20 mouse cellular contexts compared by ENCODE assay signal in genomic region chr2:106517224-106517623, GRCm38 (mm10).
DNase-seq lines count a peak whose midpoint lies in the region; ATAC-seq lines count a peak whose summit lies in the region.
"Had no signal": no experiment of that assay in that cellular context is flagged by ENCODE, and none has a peak within 500 bp of the region (broad histone marks: within the 10 kb centered on the region; RNA-seq: fewer than 3 reads in every experiment).

No protein-coding gene starts in this region.

- no peak overlapping the region for H3K4me3 ChIP-seq in forebrain, embryonic 14.5 days (ENCODE audit: low read depth, low read length)
- H3K4me3 ChIP-seq: embryonic facial prominence, embryonic 13.5 days; forebrain, embryonic 10.5 days; gastrocnemius, adult 2 months; heart, adult 2 months; hindbrain, embryonic 12.5 days; kidney, embryonic 15.5 days; midbrain, embryonic 13.5 days; myocyte; stomach, embryonic 15.5 days had no signal

- no peak for ATAC-seq in forebrain, embryonic 14.5 days
- ATAC-seq: midbrain, embryonic 13.5 days; Patski had no signal

- H3K27me3 ChIP-seq in forebrain, embryonic 14.5 days (replicated peaks; ENCODE audit: control insufficient read depth, insufficient read depth, low read length) = no peaks in the 10 kb centered on the region
- H3K27me3 ChIP-seq: embryonic facial prominence, embryonic 13.5 days; hindbrain, embryonic 12.5 days; midbrain, embryonic 13.5 days; Patski; stomach, embryonic 15.5 days had no signal

- H3K36me3 ChIP-seq in forebrain, embryonic 14.5 days (ENCODE audit: control insufficient read depth, insufficient read depth, low read length) = no peaks in the 10 kb centered on the region
- H3K36me3 ChIP-seq: embryonic facial prominence, embryonic 13.5 days; forebrain, embryonic 10.5 days; hindbrain, embryonic 12.5 days; kidney, embryonic 15.5 days; midbrain, embryonic 13.5 days; stomach, embryonic 15.5 days had no signal

- intact Hi-C loops in left cerebral cortex, postnatal 25 days (cut with DNase I) = loop anchor here (1.0 kb wide), 2 partner anchors 12 to 202 kb away; no protein-coding TSS in a partner anchor

- no peak overlapping the region for H3K27ac ChIP-seq in forebrain, embryonic 14.5 days (ENCODE audit: low read depth, low read length)
- H3K27ac ChIP-seq: embryonic facial prominence, embryonic 13.5 days; forebrain, embryonic 10.5 days; gastrocnemius, adult 2 months; heart, adult 2 months; hindbrain, embryonic 12.5 days; kidney, embryonic 15.5 days; midbrain, embryonic 13.5 days; stomach, embryonic 15.5 days had no signal

- H3K4me1 ChIP-seq in forebrain, embryonic 14.5 days (ENCODE audit: control insufficient read depth, insufficient read depth, low read length) = peaks cover 10% of the 10 kb centered on the region; the same call in 1 of the 2 replicates
- H3K4me1 ChIP-seq: stomach, embryonic 15.5 days had no signal

- H3K9me3 ChIP-seq in forebrain, embryonic 14.5 days (replicated peaks; ENCODE audit: control insufficient read depth, low read length) = no peaks in the 10 kb centered on the region; the same call in 1 of the 2 replicates
- H3K9me3 ChIP-seq: forebrain, embryonic 10.5 days; hindbrain, embryonic 12.5 days; kidney, embryonic 15.5 days; midbrain, embryonic 13.5 days; stomach, embryonic 15.5 days had no signal

- WGBS in forebrain, embryonic 14.5 days = 77% methylated on average over 5 of the region's 5 CpGs

- H3K9ac ChIP-seq in forebrain, embryonic 14.5 days (ENCODE audit: low read length) = no peak overlapping the region
- H3K9ac ChIP-seq: embryonic facial prominence, embryonic 13.5 days; hindbrain, embryonic 12.5 days; kidney, embryonic 15.5 days; midbrain, embryonic 13.5 days; stomach, embryonic 15.5 days had no signal

- H3K4me2 ChIP-seq in forebrain, embryonic 14.5 days (ENCODE audit: low read length) = no peak overlapping the region
- H3K4me2 ChIP-seq: embryonic facial prominence, embryonic 13.5 days; hindbrain, embryonic 12.5 days; kidney, embryonic 15.5 days; midbrain, embryonic 13.5 days; stomach, embryonic 15.5 days had no signal

- peak; percentile 29 for DNase-seq in layer of hippocampus, adult 11-12 months (ENCODE audit: low spot score)
- DNase-seq in layer of hippocampus, postnatal 25 days (ENCODE audit: extremely low spot score in 1 of 2, low spot score in 1 of 2) = no peak
- DNase-seq in cerebellum, adult 11 months = peak; percentile 45
- DNase-seq in cerebellum, postnatal 10 days = peak; percentile 57 to 58
- peak; percentile 36 to 95 for DNase-seq in left cerebral cortex, postnatal 25 days (ENCODE audit: low spot score in 2 of 2)
- DNase-seq in thymus, postnatal 4 days = no peak
- DNase-seq in ovary, postnatal 36 days (ENCODE audit: low spot score) = no peak
- no peak for DNase-seq in forebrain, embryonic 14.5 days (ENCODE audit: low spot score)
- DNase-seq: gastrocnemius, adult 2 months; heart, adult 2 months; lung, adult 2 months; thymus, postnatal 25 days had no signal

Comparison
In these comparisons a context has a peak if more than half of its experiments do, and no peak if none do; other contexts are left out.
1. DNase-seq: peak in layer of hippocampus, adult 11-12 months (single experiment), cerebellum, adult 11 months (single experiment), cerebellum, postnatal 10 days (2 of 2) and left cerebral cortex, postnatal 25 days (2 of 2); none in layer of hippocampus, postnatal 25 days (0 of 2), thymus, postnatal 4 days (single experiment), ovary, postnatal 36 days (single experiment) and forebrain, embryonic 14.5 days (single experiment).